Mouse (Mus musculus) neural tube, embryonic 11.5 days (tissue): ENCODE results near the gene Rad54l. TPM values are rescaled to one million over a fixed set of nuclear protein-coding genes. Genes with fewer than 3 reads are reported as not detected.
A peak's percentile ranks its signal among the peaks of the same experiment; 100 is the strongest.

Experiments used
- ATAC-seq: fragments of 200-750 bp; cut with Nextera tagmentation; 2 replicates; pipeline ENCODE4 v1.8.0; 2017; ENCODE audit warnings: moderate number of reproducible peaks, mild to moderate bottlenecking, moderate TSS enrichment, moderate library complexity; ENCODE audit not compliant: insufficient read depth, low FRiP score, low TSS enrichment
- DNase-seq: peaks from one replicate; pipeline ENCODE4 v3.0.0-alpha.2; 2015; ENCODE audit warnings: low spot score
- H3K27ac ChIP-seq: fragments of 300-500 bp; sonication (generic); 2 replicates; pipeline ENCODE4 v1.5.1; 2014; ENCODE audit warnings: low read depth, mild to moderate bottlenecking, low read length
- H3K27me3 ChIP-seq: fragments of 300-500 bp; sonication (generic); 2 replicates; pipeline ENCODE4 v1.6.1; 2014; ENCODE audit warnings: mild to moderate bottlenecking, low read length, mixed read lengths; ENCODE audit not compliant: control insufficient read depth, insufficient read depth
- H3K36me3 ChIP-seq: fragments of 300-500 bp; sonication (generic); 2 replicates; pipeline ENCODE4 v1.6.1; 2014; ENCODE audit warnings: mild to moderate bottlenecking, low read length, moderate library complexity, mixed read lengths; ENCODE audit not compliant: control insufficient read depth, insufficient read depth
- H3K4me1 ChIP-seq: fragments of 300-500 bp; sonication (generic); 2 replicates; pipeline ENCODE4 v1.6.1; 2014; ENCODE audit warnings: low read length, mixed read lengths; ENCODE audit not compliant: control insufficient read depth, insufficient read depth
- H3K4me2 ChIP-seq: fragments of 300-500 bp; sonication (generic); 2 replicates; pipeline ENCODE4 v1.6.1; 2014; ENCODE audit warnings: low read depth, mild to moderate bottlenecking, moderate library complexity
- H3K4me3 ChIP-seq: fragments of 300-500 bp; sonication (generic); 2 replicates; pipeline ENCODE4 v1.5.1; 2014; ENCODE audit warnings: low read depth, low read length
- H3K9ac ChIP-seq: fragments of 300-500 bp; sonication (generic); 2 replicates; pipeline ENCODE4 v1.6.1; 2014; ENCODE audit warnings: mild to moderate bottlenecking, low read length
- H3K9me3 ChIP-seq: fragments of 300-500 bp; sonication (generic); 2 replicates; pipeline ENCODE4 v1.6.1; 2016; ENCODE audit warnings: low read length; ENCODE audit not compliant: control insufficient read depth
- WGBS: fragments of 180-500 bp; shearing (Covaris S2); extraction: QIAGEN DNeasy Blood & Tissue Kit; methylation state at CpG from one replicate; pipeline ENCODE4 v1.1.7; 2014; 5-methylcytosine and 5-hydroxymethylcytosine counted together
- polyA plus RNA-seq: library from polyadenylated mRNA; unstranded; fragments of >200 nt; fragmentation: Nextera tagmentation; extraction: Ambion mirVana; gene quantifications from 2 replicates; pipeline ENCODE4 v1.2.1, GENCODE M21; 2014

Rad54l gene
- polyA plus RNA-seq, 1 experiment from 2014 or later = 44.3 TPM

- ATAC-seq (no peak), DNase-seq (no peak)
- Histone ChIP-seq H3K27ac (no peak overlapping the region), H3K27me3 (no peaks in the 10 kb centered on the region), H3K4me2 (no peak overlapping the region), H3K9me3 (no peaks in the 10 kb centered on the region), H3K4me1 (no peaks in the 10 kb centered on the region), H3K4me3 (no peak overlapping the region), H3K9ac (no peak overlapping the region), H3K36me3 (peaks cover 16% of the 10 kb centered on the region)
- WGBS = 82% methylated on average over 3 of the region's 3 CpGs
Measured at GRCm38 (mm10) chr4:116160769-116161168, 37.3 kb upstream of the Rad54l start.

- Histone ChIP-seq H3K36me3 (peaks cover 18% of the 10 kb centered on the region), H3K27me3 (no peaks in the 10 kb centered on the region), H3K4me3 (no peak overlapping the region), H3K4me2 (no peak overlapping the region), H3K9me3 (no peaks in the 10 kb centered on the region), H3K4me1 (no peaks in the 10 kb centered on the region), H3K27ac (no peak overlapping the region), H3K9ac (no peak overlapping the region)
- WGBS = 82% methylated on average over 3 of the region's 3 CpGs
- peak; percentile 44 for DNase-seq
- ATAC-seq = no peak
Measured at GRCm38 (mm10) chr4:116159912-116160311, 36.4 kb upstream of the Rad54l start.

- Histone ChIP-seq H3K27ac (no peak overlapping the region), H3K4me1 (no peaks in the 10 kb centered on the region), H3K36me3 (peaks cover 22% of the 10 kb centered on the region), H3K27me3 (no peaks in the 10 kb centered on the region), H3K9ac (no peak overlapping the region), H3K9me3 (no peaks in the 10 kb centered on the region), H3K4me3 (no peak overlapping the region), H3K4me2 (no peak overlapping the region)
- ATAC-seq (no peak), DNase-seq (no peak)
- 92% methylated on average over 2 of the region's 2 CpGs for whole genome bisulfite sequencing
Measured at GRCm38 (mm10) chr4:116157882-116158281, 34.4 kb upstream of the Rad54l start.

GRCm38 (mm10) chr4:116152702-116153101, 29.2 kb upstream of the Rad54l start:
- no peak for ATAC-seq
- 93% methylated on average over 15 of the region's 15 CpGs for WGBS
- H3K4me1 ChIP-seq = peaks cover 7% of the 10 kb centered on the region
- H3K36me3 ChIP-seq = peaks cover 15% of the 10 kb centered on the region
- H3K9ac ChIP-seq = no peak overlapping the region
- no peaks in the 10 kb centered on the region for H3K9me3 ChIP-seq
- no peak overlapping the region for H3K27ac ChIP-seq
- no peaks in the 10 kb centered on the region for H3K27me3 ChIP-seq
- H3K4me3 ChIP-seq = no peak overlapping the region
- H3K4me2 ChIP-seq = no peak overlapping the region
- no peak for DNase-seq

GRCm38 (mm10) chr4:116151238-116151637, 27.7 kb upstream of the Rad54l start, which contains the start of gene Lurap1:
Lurap1 (minus strand) TSS chr4:116151338.
- H3K9me3 ChIP-seq = no peaks in the 10 kb centered on the region

GRCm38 (mm10) chr4:116150862-116151221, 27.4 kb upstream of the Rad54l start:
- Histone ChIP-seq H3K4me2 (peak overlapping the region; percentile 76), H3K9me3 (no peaks in the 10 kb centered on the region), H3K27ac (no peak overlapping the region), H3K27me3 (no peaks in the 10 kb centered on the region), H3K4me1 (peaks cover 7% of the 10 kb centered on the region), H3K9ac (peak overlapping the region; percentile 85), H3K4me3 (peak overlapping the region; percentile 56), H3K36me3 (peaks cover 10% of the 10 kb centered on the region)
- DNase-seq (no peak), ATAC-seq (peak; percentile 17; the same call in 1 of the 2 replicates)
- 24% methylated on average over 4 of the region's 4 CpGs for WGBS

More at GRCm38 (mm10) chr4:116151238-116151637, 27.7 kb upstream of the Rad54l start, which contains the start of gene Lurap1:
- Histone ChIP-seq H3K27ac (peak within 1 kb of the TSS; percentile 80), H3K27me3 (no peaks in the 10 kb centered on the region), H3K4me1 (peaks cover 7% of the 10 kb centered on the region), H3K36me3 (peaks cover 12% of the 10 kb centered on the region), H3K4me3 (peak within 1 kb of the TSS; percentile 56), H3K4me2 (peak within 1 kb of the TSS; percentile 76), H3K9ac (peak within 1 kb of the TSS; percentile 85)
- DNase-seq (no peak), ATAC-seq (no peak)
- WGBS = 76% methylated on average over 6 of the region's 6 CpGs

GRCm38 (mm10) chr4:116150156-116150861, 26.8 kb upstream of the Rad54l start:
- peak overlapping the region; percentile 85 for H3K9ac ChIP-seq
- H3K27ac ChIP-seq = peak overlapping the region; percentile 80
- H3K36me3 ChIP-seq = peaks cover 8% of the 10 kb centered on the region
- H3K4me1 ChIP-seq = peaks cover 7% of the 10 kb centered on the region
- ATAC-seq = peak; percentile 89
- WGBS = under 1% methylated on average over 43 of the region's 73 CpGs
- H3K4me3 ChIP-seq = peak overlapping the region; percentile 56
- H3K27me3 ChIP-seq = no peaks in the 10 kb centered on the region
- peak; percentile 81 for DNase-seq
- peak overlapping the region; percentile 76 for H3K4me2 ChIP-seq
- H3K9me3 ChIP-seq = no peaks in the 10 kb centered on the region

- DNase-seq (no peak), ATAC-seq (peak; percentile 24; the same call in 1 of the 2 replicates)
- H3K9ac ChIP-seq = peak overlapping the region; percentile 85
- no peaks in the 10 kb centered on the region for H3K27me3 ChIP-seq
- H3K27ac ChIP-seq = peak overlapping the region; percentile 80; the same call in 1 of the 2 replicates
- peaks cover 7% of the 10 kb centered on the region for H3K4me1 ChIP-seq
- no peaks in the 10 kb centered on the region for H3K9me3 ChIP-seq
- 22% methylated on average over 6 of the region's 6 CpGs for WGBS
- H3K4me2 ChIP-seq = peak overlapping the region; percentile 76
- peak overlapping the region; percentile 56 for H3K4me3 ChIP-seq
- peaks cover 6% of the 10 kb centered on the region for H3K36me3 ChIP-seq
Measured at GRCm38 (mm10) chr4:116149812-116150155, 26.3 kb upstream of the Rad54l start.
